Mouse (Mus musculus): ENCODE results near the gene Usf1. TPM values are rescaled to one million over a fixed set of nuclear protein-coding genes. Genes with fewer than 3 reads are reported as not detected.

Usf1 gene
- total and polyA plus RNA-seq, 2 experiments from 2014 or later = 48.8 to 82.0 TPM

DNA sequence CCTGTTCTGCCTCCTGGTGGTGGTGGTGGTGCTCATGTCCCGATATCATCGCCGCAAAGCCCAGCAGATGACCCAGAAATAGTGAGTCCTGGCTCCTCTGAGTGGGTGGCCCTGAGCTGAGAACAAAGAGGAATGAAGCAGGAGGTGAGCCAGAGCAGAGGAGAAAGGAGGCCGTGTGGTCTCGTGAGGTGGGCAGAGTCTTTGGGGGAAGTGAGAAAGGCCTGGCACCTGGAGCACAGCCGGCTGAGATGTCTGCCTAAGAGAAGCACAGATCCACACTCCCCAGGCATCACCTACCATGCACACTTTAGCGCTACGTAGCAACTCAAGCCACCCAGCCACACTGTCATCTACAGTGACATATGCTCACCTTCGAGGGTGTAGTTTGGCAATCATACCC, 25.9 kb upstream of the Usf1 start:
- DNase-seq (ENCODE audit: low spot score) (no peak), ATAC-seq (ENCODE audit: insufficient read depth, low read depth) (no peak)
- peak; percentile 26; the same call in 1 of the 2 replicates for TF ChIP-seq CTCF (IDR thresholded peaks at IDR 0.05; ENCODE audit: low read depth)
- no peak for TF ChIP-seq EP300 (IDR thresholded peaks at IDR 0.05; ENCODE audit: low read depth)
- no peak overlapping the region for H3K4me2 ChIP-seq (ENCODE audit: low read depth, low read length)
- WGBS = 59% methylated on average over 9 of the region's 9 CpGs
- no peak overlapping the region for H3K27ac ChIP-seq (ENCODE audit: low read depth)
- H3K9ac ChIP-seq (replicated peaks; ENCODE audit: low read depth, low read length) = no peak overlapping the region
- no peaks in the 10 kb centered on the region for H3K9me3 ChIP-seq (replicated peaks; ENCODE audit: control insufficient read depth, low read length)
- no peak overlapping the region for H3K4me3 ChIP-seq (ENCODE audit: low read depth, low read length)
- H3K36me3 ChIP-seq (replicated peaks; ENCODE audit: control insufficient read depth, insufficient read depth, low read length) = no peaks in the 10 kb centered on the region
- H3K4me1 ChIP-seq (ENCODE audit: control insufficient read depth, insufficient read depth) = peaks cover 2% of the 10 kb centered on the region; the same call in 1 of the 2 replicates
- 0 out of 2 replicates have a peak, but pooled peaks cover 4% of the 10 kb centered on the region for H3K27me3 ChIP-seq (ENCODE audit: control insufficient read depth, insufficient read depth, low read length)

DNA sequence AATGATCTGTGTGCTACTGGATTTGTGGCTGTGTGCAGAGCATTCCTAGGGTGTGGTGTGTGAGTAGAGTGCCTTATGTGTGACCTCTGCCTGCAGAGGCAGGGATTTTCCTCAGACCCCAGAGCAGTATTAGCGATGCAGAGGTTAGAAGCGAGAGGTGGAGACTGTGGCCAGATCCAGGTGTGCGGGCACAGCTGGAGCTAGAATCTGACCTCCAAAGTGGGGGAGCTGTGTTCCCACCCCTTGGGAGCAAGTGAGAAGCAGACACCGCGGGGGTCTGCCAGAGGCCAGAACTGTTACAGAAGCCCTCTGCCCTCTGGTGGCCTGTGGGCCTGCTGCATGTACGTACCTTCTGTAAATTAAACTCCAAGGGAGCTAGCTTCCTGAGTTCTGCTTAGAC, 24.0 kb upstream of the Usf1 start:
- Histone ChIP-seq H3K4me2 (ENCODE audit: low read depth, low read length) (peak overlapping the region; percentile 31), H3K27ac (ENCODE audit: low read depth) (no peak overlapping the region), H3K36me3 (replicated peaks; ENCODE audit: control insufficient read depth, insufficient read depth, low read length) (no peaks in the 10 kb centered on the region), H3K4me1 (ENCODE audit: control insufficient read depth, insufficient read depth) (no peaks in the 10 kb centered on the region), H3K9ac (replicated peaks; ENCODE audit: low read depth, low read length) (no peak overlapping the region), H3K27me3 (ENCODE audit: control insufficient read depth, insufficient read depth, low read length) (0 out of 2 replicates have a peak, but pooled peaks cover 2% of the 10 kb centered on the region), H3K4me3 (ENCODE audit: low read depth, low read length) (no peak overlapping the region), H3K9me3 (replicated peaks; ENCODE audit: control insufficient read depth, low read length) (no peaks in the 10 kb centered on the region)
- ATAC-seq (ENCODE audit: insufficient read depth, low read depth) (peak; percentile 61; the same call in 1 of the 2 replicates), DNase-seq (ENCODE audit: low spot score) (peak; percentile 29)
- 22% methylated on average over 6 of the region's 6 CpGs for WGBS
- TF ChIP-seq EP300 (IDR thresholded peaks at IDR 0.05; ENCODE audit: low read depth) = no peak
- TF ChIP-seq CTCF (IDR thresholded peaks at IDR 0.05; ENCODE audit: low read depth) = peak; percentile 54

DNA sequence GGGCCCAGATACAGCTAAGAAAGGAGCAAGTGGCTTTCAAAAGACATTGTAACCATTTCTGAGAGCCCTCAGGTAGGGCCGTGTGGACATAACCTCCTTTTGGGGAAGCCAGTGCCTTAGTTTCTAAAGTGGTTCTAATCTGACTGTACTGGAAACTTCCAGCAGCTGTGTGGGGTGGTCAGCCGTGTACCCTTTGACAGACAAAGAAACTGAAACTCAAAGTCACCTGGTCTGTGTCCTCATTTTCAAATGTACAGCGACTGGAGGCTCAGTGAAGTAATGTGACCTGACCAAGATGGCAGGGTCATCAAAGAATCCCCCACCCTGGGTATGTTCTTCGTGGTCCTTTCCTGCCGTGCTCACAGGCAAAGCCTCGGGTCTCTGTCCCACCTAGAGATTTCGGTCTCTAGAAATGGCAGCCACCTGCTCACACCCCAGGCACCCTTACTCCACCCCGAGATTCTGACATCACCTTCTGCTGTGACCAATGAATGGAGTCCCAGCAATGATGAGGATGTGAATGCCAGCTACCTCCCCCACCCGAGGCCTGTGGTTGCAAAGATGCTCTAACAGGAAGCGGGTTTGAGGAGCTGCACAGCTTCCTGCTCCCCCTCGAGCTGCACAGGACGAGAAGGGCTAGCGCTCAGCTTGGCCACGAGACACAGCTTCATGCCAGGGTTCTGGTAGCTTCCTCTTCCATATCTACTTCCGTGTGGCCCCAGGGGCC, 22.6 kb upstream of the Usf1 start, which contains the start of gene Arhgap30:
Arhgap30 (plus strand) TSS at position 579 of the 727 bp plus-strand sequence.
- Histone ChIP-seq H3K4me3 (ENCODE audit: low read depth, low read length) (peak within 1 kb of the TSS; percentile 27; the same call in 1 of the 2 replicates), H3K4me1 (ENCODE audit: control insufficient read depth, insufficient read depth) (no peaks in the 10 kb centered on the region), H3K9me3 (replicated peaks; ENCODE audit: control insufficient read depth, low read length) (no peaks in the 10 kb centered on the region), H3K27ac (ENCODE audit: low read depth) (peak within 1 kb of the TSS; percentile 40; the same call in 1 of the 2 replicates), H3K36me3 (replicated peaks; ENCODE audit: control insufficient read depth, insufficient read depth, low read length) (no peaks in the 10 kb centered on the region), H3K27me3 (ENCODE audit: control insufficient read depth, insufficient read depth, low read length) (no peaks in the 10 kb centered on the region), H3K4me2 (ENCODE audit: low read depth, low read length) (peak within 1 kb of the TSS; percentile 19; the same call in 1 of the 2 replicates), H3K9ac (replicated peaks; ENCODE audit: low read depth, low read length) (no peak within 1 kb of the TSS)
- DNase-seq (ENCODE audit: low spot score) = no peak
- TF ChIP-seq CTCF (IDR thresholded peaks at IDR 0.05; ENCODE audit: low read depth) = no peak
- no peak for TF ChIP-seq EP300 (IDR thresholded peaks at IDR 0.05; ENCODE audit: low read depth)
- 69% methylated on average over 15 of the region's 15 CpGs for WGBS
- ATAC-seq (ENCODE audit: insufficient read depth, low read depth) = no peak

DNA sequence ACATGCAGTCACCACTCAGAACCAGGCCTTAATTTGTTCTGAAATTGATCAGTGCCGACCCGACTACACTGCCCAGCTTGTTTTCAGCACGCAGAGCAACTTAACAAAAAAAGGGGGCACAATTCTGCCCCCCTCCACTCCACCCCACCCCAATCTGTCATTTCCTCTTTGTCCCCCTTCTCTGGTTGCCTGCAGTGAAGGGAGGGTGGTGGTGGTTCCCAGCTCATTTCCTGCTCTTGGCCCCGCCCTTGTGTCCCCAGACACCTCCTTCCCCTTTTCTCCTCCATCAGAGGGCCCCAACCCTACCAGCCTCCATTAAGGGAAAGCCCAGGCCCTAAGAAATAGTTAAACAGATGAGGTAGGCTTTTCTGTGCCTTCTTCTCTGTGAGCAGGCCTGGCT, 21.0 kb upstream of the Usf1 start:
- peak overlapping the region; percentile 19; the same call in 1 of the 2 replicates for H3K4me2 ChIP-seq (ENCODE audit: low read depth, low read length)
- WGBS = 77% methylated on average over 4 of the region's 4 CpGs
- H3K4me1 ChIP-seq (ENCODE audit: control insufficient read depth, insufficient read depth) = no peaks in the 10 kb centered on the region
- no peaks in the 10 kb centered on the region for H3K9me3 ChIP-seq (replicated peaks; ENCODE audit: control insufficient read depth, low read length)
- TF ChIP-seq CTCF (IDR thresholded peaks at IDR 0.05; ENCODE audit: low read depth) (no peak), EP300 (IDR thresholded peaks at IDR 0.05; ENCODE audit: low read depth) (no peak)
- DNase-seq (ENCODE audit: low spot score) (no peak), ATAC-seq (ENCODE audit: insufficient read depth, low read depth) (no peak)
- peak overlapping the region; percentile 27; the same call in 1 of the 2 replicates for H3K4me3 ChIP-seq (ENCODE audit: low read depth, low read length)
- no peaks in the 10 kb centered on the region for H3K36me3 ChIP-seq (replicated peaks; ENCODE audit: control insufficient read depth, insufficient read depth, low read length)
- no peak overlapping the region for H3K27ac ChIP-seq (ENCODE audit: low read depth)
- H3K9ac ChIP-seq (replicated peaks; ENCODE audit: low read depth, low read length) = no peak overlapping the region
- no peaks in the 10 kb centered on the region for H3K27me3 ChIP-seq (ENCODE audit: control insufficient read depth, insufficient read depth, low read length)

DNA sequence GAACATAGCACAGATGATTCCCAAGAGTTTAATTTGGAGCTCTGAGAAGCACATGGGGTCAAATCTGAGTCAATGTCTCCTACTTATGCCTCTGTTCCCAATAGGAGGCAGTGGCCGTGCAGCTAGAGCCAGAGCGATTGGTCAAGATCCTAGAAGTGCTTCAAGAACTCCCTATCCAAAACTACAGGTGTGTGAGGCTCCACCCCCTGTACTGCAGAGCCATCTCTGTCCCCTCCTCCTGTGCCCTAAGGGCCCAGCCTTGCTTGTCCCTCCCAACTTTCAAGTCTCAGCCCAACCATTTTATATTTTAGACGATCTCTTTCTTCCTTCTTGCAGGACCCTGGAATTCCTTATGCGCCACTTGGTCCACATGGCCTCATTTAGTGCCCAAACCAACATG, 9.3 kb upstream of the Usf1 start:
- Histone ChIP-seq H3K4me2 (ENCODE audit: low read depth, low read length) (no peak overlapping the region), H3K9ac (replicated peaks; ENCODE audit: low read depth, low read length) (no peak overlapping the region), H3K27ac (ENCODE audit: low read depth) (no peak overlapping the region), H3K4me3 (ENCODE audit: low read depth, low read length) (no peak overlapping the region), H3K27me3 (ENCODE audit: control insufficient read depth, insufficient read depth, low read length) (no peaks in the 10 kb centered on the region), H3K4me1 (ENCODE audit: control insufficient read depth, insufficient read depth) (no peaks in the 10 kb centered on the region), H3K9me3 (replicated peaks; ENCODE audit: control insufficient read depth, low read length) (no peaks in the 10 kb centered on the region), H3K36me3 (replicated peaks; ENCODE audit: control insufficient read depth, insufficient read depth, low read length) (no peaks in the 10 kb centered on the region)
- DNase-seq (ENCODE audit: low spot score) = no peak
- TF ChIP-seq EP300 (IDR thresholded peaks at IDR 0.05; ENCODE audit: low read depth) (no peak), CTCF (IDR thresholded peaks at IDR 0.05; ENCODE audit: low read depth) (no peak)
- no peak for ATAC-seq (ENCODE audit: insufficient read depth, low read depth)
- WGBS = 80% methylated on average over 4 of the region's 4 CpGs
